Mouse (Mus musculus) layer of hippocampus, adult 8-10 months (tissue): ENCODE results near the gene Fjx1. TPM values are rescaled to one million over a fixed set of nuclear protein-coding genes. Genes with fewer than 3 reads are reported as not detected.
A peak's percentile ranks its signal among the peaks of the same experiment; 100 is the strongest.

Source experiments
- DNase-seq, 2 experiments: peaks; one replicate each; pipeline ENCODE4 v3.0.0; 2022; ENCODE audit warnings: low spot score in 2 of 2
- total RNA-seq, 4 experiments: library from RNA; stranded (reverse); gene quantifications; 2 replicates each; pipeline ENCODE4 v1.2.4; 2022

Fjx1 gene
- total RNA-seq: 10 to 100 TPM; 45.0 to 47.7 (median 46.3) TPM

GRCm38 (mm10) chr2:102451671-102452549 lies at the start of gene Fjx1:
Gene Fjx1 (minus strand): TSS chr2:102452499.
- peak; percentile 19 to 40 for DNase-seq

DNA sequence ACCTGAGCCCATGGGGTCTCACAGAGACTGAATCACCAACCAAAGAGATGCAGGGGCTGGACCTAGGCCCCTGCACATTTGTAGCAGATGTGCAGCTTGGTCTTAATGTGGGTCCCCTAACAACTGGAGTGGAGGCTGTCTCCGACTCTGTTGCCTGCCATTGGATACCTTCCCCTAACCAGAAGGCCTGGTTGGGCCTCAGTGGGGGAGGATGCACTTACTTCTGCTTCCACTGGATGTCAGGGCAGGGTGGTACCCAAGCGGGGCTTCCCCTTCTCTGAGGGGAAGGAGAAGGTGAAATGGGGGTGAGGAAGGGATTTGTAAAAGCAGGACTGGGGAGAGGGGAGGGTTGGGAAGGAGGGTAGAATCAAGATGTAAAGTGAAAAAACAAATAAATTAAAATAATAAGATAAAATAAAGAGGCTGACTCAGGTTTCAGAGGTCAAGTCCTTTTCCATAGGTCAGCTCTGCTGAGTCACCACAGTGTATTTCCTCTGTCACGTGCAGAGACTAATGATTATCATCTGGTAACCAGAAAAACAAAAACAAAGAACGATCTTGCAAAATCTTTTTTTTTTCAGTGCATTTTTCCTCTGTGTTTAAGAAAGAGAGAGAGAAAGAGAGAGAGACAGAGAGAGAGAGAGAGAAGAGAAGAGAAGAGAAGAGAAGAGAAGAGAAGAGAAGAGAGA lies 47.8 kb upstream of the Fjx1 start:
- no peak for DNase-seq

DNA sequence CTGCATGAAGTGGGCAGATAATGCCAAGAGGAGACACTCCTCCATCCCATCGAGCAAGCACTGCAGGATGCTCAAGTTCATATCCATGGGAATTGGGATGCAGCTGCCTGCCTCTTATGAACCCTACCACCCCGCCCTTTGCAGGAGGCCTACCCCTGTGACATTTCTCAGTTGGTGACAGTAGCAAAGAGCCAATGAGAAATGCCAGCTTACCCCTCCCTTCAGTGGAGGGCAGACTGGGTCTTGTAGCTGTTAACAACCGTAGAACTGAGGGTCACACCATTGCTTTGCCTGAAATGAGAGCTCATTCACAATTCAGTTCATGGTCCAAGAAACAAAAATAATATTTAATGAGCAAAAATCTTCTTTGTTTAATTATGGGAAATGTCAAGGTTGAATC lies 28.4 kb upstream of the Fjx1 start:
- no peak for DNase-seq

DNA sequence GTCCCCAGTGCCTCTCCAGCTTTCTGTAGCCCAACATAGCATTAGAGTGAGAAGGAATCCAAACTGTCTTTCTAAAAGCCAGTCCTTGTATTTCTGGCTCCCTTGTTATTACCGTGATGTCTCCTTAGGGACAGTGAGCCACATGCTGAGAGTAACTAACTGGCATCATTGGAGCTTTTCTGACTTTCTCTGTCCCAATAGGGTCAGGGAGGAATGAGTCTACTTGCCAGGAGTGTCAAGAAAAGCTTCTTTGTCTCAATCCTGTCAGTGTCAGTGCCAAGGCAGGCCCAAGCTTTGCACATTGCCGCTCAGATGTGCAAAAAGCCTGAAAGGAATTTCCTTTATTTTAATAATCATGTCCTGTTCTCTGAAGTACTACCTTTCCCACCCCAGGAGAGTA lies 23.8 kb upstream of the Fjx1 start:
- no peak for DNase-seq

- DNase-seq: no peak
These were observed 16.3 kb upstream of the Fjx1 start for GRCm38 (mm10) chr2:102468645-102469044.

- DNase-seq: no peak
These were observed 12.0 kb upstream of the Fjx1 start for GRCm38 (mm10) chr2:102464342-102464732.

GRCm38 (mm10) chr2:102463587-102464341 lies 11.5 kb upstream of the Fjx1 start:
- DNase-seq: peak; percentile 49 to 72

DNA sequence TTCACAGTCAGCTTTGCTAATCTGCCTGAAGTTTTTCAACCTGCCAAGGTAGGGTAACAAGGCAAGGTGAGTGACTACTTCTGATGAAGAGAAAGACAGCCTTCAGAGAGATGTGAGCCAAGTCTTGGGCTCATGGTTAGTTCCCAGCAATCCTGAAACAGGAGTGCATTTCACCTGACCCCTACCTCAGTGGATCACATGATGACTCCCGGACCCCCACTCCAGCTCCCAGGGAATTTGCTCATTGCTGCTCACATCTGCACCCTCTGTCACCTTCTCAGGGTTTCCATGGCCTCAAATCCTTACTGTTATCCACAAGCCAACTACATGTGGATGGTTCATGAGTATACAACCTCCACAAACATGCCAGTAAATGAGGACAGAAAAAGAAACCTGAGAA lies 9.2 kb upstream of the Fjx1 start:
- no peak for DNase-seq

DNA sequence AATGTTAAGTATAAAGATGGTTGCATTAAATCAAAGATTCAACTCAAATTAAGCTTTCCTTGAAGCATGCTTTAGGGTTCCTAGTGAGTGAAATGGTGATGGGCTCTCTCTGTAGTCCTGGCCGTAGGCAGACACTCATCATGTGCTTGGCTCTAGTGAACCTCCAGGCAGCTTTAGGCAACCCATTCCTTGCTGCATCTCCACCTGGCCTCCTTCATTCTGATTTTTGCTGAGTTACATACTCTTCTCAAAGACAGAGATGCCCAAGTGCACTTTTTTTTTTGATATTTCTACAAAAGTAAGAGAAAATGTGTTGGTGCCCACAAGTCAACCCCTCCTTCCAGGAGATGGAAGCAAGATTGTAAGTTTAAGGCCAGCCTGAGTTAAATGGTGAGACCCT lies 2.8 kb upstream of the Fjx1 start:
- DNase-seq: no peak

GRCm38 (mm10) chr2:102453447-102453846 lies 1.1 kb upstream of the Fjx1 start:
- DNase-seq: no peak

- DNase-seq: peak; percentile 13 to 21
These were observed 1.3 kb downstream of the Fjx1 start for GRCm38 (mm10) chr2:102450761-102451670.

- DNase-seq: peak; percentile 25 to 56
These were observed 2.0 kb downstream of the Fjx1 start for GRCm38 (mm10) chr2:102450248-102450760.

GRCm38 (mm10) chr2:102449630-102450247 lies 2.6 kb downstream of the Fjx1 start:
- peak in 1 of 2 experiments; percentile 9 for DNase-seq

DNA sequence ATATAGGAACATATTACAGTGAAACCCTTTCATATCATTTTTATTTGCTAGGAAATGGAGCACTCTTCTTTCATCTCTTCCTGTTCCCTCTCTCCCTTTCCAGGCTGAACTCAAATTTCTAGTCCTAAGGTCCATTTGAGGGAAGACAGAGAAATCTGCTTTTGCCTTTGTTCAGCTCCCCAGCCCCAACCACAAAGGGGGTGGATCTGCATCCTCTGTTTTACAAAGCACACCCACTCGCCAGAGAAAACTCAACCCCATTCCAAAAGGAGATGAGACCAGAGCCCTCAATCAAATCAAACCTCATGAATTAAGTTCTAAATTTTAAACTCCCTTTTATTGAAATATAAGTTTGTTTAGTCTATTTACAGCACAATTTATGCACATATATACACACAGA lies 3.2 kb downstream of the Fjx1 start:
- no peak for DNase-seq

- DNase-seq: no peak
These were observed 4.5 kb downstream of the Fjx1 start for GRCm38 (mm10) chr2:102447831-102448230.

GRCm38 (mm10) chr2:102446851-102447250 lies 5.4 kb downstream of the Fjx1 start:
- DNase-seq: no peak

DNA sequence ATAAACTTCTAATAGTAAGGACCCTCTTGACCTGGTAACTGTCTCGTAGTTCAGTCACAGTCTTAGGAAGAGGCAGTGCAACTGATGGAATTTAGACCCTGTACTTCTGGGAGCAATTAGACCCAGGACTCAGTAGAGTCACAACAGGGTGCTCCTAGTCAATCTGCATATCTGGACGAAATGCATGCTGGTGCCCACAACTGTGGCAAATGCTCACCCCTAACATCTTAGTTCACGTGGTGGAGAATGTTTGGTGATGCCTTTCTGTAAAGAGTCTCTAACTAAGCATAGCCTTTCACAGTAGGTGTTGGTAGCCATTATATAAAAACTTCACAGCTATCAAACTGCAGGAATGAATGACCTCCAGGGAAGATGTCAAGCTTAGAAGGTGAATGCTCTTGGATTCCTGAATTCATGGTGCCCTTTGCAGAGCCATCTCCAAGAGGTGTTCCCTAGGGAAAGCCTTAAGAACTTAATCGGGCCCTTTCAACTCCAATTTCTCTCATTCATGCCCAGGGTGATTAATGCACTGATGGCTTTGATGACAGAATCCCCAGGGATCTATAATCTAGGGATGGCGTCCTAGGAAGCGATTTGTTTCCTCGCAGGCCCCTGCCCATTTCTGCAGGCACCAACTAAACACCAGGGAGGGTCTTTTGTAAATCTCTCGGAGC lies 14.8 kb downstream of the Fjx1 start:
- DNase-seq: no peak

DNA sequence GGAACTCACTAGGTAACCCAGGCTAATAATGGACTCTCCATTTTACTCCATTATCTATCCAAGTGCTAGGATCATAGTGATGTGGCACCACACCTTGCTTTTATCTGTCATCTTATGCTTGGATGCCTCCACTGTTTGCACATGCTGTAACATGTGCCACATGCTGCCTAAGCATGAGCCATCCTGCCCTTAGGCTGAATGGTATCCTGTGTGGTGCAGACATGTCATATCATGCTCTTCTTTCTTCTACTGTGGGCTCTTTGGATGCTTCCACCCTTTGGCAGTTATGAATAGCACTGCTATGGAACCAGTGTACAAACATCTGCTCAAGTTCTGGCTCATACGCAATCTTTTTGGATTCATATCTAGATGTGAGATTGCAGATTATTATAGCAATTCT lies 18.4 kb downstream of the Fjx1 start:
- no peak for DNase-seq

DNA sequence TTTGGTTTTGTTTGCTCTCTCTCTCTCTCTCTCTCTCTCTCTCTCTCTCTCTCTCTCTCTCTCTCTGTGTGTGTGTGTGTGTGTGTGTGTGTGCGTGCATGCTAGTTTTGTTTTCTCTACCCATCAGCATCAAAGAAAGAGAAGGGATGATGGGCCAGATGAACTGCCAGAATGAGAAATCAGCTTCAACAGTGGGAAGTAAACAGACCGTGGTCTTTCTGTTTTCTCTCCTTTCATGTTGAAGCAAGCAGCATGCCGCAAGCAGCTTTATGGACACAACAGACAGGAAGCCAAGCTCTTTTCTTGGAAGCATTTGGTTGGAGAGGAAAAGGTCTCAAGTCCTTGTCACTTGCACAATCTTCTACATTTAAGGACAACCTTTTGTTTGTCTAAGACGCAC lies 21.2 kb downstream of the Fjx1 start:
- DNase-seq: no peak

DNA sequence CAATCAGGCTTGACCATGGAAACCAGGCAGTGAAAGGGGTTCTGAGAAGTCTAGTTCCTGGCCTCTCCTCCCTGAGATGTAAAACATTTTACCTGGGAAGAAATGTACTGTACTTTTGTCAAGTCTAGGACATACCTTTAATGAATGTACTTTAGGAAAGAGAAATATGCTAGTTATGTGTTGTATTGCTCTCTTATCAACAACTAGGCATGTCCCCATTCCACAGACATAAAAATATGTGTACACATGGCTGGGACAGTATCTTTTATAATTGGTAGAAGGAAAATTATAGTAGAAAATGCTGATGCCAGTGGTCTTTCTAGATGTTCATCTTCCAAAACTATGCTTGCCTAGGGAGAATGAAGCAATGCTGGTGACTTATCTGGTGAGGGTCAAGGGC lies 24.3 kb downstream of the Fjx1 start:
- DNase-seq: no peak
